Mouse (Mus musculus) kidney, adult 8-10 months (tissue): ENCODE results near the gene Spin1.

Experiments
- DNase-seq, 2 experiments: peaks; one replicate each; pipeline ENCODE4 v3.0.0; 2022

Spin1 gene

GRCm38 (mm10) chr13:51147106-51147505 is 46.4 kb downstream of the Spin1 start:
- DNase-seq, result no peak

GRCm38 (mm10) chr13:51152966-51153669 is 52.4 kb downstream of the Spin1 start:
- peak in 1 of 2 experiments; percentile 61 for DNase-seq

GRCm38 (mm10) chr13:51153670-51154030 is 53.0 kb downstream of the Spin1 start:
- peak; percentile 34 to 37 for DNase-seq

DNA sequence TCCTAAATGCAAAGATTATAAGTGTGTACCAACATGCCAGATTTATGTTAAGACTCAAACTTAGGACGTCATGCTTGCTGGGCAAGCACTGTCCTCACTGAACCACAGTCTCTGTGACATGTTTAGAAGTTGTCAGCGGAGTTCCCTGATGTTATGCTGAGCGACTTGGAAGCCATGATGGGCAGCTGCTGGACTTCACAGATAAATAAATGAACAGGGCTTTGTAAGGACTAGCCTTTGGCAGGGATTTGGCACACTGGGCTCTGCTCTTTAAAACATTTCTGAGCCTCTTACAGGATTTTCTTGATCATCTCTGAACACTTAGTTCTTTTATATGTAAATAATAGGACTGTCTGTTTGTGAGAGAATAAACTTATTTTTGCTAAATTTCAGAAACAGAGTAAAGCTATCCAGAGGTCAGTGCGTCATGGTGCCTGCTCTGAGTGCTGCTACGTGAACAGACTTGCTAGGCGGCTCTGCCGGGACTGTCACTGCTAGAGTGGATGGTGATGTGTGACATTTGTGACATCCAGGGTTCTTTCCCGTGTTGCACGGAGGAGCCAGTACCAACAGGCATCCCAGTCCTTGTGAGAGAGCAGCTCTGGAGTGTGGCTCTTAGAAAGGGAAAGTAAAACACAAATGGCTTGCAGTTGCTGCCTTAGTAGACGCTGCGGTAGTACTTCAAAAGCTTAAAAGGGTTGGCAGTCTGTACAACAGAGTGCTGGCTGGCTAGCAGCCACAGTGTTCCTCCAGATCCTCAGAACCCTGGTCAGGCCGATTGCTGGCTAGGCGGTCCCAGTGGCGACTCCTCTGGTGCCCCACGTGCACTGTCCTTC is 54.7 kb downstream of the Spin1 start:
- no peak for DNase-seq

- DNase-seq, result no peak
These were observed 55.3 kb downstream of the Spin1 start for GRCm38 (mm10) chr13:51156014-51156386.

- DNase-seq, result no peak
These were observed 56.6 kb downstream of the Spin1 start for GRCm38 (mm10) chr13:51157291-51157690.

- DNase-seq, result no peak
These were observed 61.0 kb downstream of the Spin1 start for GRCm38 (mm10) chr13:51161672-51162071.

DNA sequence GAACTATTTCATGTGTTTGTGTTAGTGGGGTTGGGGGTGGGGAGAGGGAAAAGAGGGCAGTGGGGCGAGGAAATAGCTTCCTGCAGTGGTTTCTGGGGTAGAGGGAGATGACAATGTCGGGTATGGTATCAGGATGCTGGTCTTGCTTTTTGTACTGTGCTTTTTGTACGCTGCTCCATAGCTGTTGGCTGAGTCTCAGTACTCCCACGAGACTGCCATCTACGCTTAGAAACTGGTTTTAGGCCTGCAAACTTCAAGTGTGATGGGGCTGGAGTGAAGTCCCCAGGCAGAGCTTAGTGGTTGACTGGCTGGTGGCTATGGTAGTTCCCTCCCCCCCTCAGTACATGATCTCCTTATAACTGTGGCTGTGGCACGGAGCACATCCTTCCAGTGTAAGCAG is 61.6 kb downstream of the Spin1 start:
- no peak for DNase-seq

- no peak for DNase-seq
These were observed 66.0 kb downstream of the Spin1 start for GRCm38 (mm10) chr13:51166711-51167110.

- no peak for DNase-seq
These were observed 69.5 kb downstream of the Spin1 start for GRCm38 (mm10) chr13:51170215-51170614.

- peak; percentile 31 to 60 for DNase-seq
These were observed 70.3 kb downstream of the Spin1 start, which contains the start of gene Nxnl2 for GRCm38 (mm10) chr13:51170691-51171680. TSS of gene Nxnl2 (plus strand) at chr13:51171022.

GRCm38 (mm10) chr13:51172601-51173000 is 71.9 kb downstream of the Spin1 start:
- DNase-seq, result no peak

DNA sequence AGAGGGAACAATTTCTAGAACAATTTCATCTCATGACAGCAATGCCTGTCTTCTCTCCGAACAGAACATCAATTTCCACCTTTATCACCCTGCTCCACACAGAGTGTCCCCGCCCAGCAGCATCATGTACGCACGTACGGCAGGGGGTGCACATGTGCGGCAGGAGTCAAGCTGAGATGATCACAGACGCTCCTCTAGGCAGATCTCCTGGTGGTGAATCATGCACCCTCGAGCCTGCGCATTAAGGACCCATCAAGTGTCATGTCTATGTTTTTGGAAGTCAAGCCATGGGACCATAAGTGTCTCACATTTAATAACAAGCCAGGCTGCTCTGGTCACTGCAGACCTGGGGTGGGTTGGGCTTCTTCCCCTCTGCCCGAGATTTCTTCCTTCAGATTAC is 78.3 kb downstream of the Spin1 start:
- no peak for DNase-seq

GRCm38 (mm10) chr13:51179362-51179761 is 78.7 kb downstream of the Spin1 start:
- DNase-seq, result no peak

DNA sequence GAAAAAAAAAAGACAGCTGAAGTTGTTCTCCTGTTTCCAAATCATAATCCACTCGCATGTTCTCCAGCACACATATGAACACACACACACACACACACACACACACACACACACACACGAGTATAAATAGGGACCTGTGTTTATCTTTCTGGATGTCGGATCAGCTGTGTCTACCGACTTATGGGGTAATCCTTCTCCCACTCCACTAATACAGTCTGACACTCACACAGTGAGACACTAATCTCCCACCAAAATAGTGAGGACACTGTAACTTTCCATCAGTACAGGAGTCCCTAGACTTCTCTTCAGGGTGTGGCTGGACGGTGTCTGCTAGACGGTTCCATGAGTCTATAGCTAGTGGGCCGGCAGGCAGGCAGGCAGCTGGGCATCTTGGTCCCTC is 81.6 kb downstream of the Spin1 start:
- no peak for DNase-seq

DNA sequence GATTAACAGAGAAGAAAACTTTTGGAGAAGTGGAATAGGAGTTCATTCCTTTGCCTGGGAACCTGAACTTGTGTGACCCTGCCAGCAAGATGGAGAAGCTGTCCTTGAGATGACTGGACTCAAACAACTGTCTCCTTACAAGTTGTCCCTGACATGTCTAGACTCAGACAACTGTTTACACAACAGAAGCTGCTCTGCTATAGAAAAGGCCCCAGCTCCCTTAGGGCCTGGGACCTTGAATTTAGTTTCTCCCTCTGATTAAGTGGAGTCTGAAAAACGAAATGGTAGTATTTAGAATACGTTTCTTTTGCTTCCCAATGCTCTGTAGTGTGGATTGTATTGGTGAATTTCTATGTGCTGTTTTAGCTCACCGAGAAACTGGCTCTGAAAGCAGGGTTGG is 84.2 kb downstream of the Spin1 start:
- no peak for DNase-seq

DNA sequence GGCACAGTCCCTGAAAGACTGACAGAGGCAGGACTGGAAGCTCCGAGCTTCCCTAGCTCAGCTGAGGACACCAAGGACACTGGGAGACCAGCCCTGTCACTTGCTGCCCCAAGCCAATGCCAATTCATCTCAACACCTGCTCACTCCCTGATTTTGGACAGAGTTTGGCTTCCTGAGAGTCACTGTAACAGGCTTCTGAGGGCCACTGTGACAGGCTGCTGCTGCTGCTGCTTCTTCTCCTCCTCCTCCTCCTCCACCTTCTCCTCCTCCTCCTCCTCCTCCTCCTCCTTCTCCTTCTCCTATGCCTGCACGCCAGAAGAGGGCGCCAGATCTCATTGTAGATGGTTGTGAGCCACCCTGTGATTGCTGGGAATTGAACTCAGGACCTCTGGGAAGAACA is 89.7 kb downstream of the Spin1 start:
- no peak for DNase-seq

- peak; percentile 13 to 45 for DNase-seq
These were observed 90.9 kb downstream of the Spin1 start for GRCm38 (mm10) chr13:51191416-51192140.

GRCm38 (mm10) chr13:51193893-51194292 is 93.2 kb downstream of the Spin1 start:
- DNase-seq, result no peak

DNA sequence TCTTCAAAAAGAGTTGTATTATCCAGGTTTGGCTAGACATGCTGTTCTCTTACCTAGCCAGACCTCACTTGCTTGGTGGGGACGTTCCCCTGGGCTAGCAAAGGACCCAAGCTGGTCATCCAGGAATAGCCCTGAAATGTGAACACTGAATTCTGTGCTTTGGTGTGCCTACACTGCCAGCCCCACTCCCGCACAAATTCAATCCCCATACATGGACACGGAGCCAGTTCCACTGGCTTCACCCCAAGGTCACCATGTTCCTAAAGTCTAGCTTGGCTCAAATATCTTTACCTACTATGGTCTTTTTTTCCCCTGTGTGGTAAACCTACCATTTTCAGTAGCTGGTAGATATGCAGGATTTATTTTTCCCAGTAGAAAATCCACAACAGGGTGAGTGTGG is 97.0 kb downstream of the Spin1 start:
- DNase-seq, result no peak

GRCm38 (mm10) chr13:51198186-51198585 is 97.5 kb downstream of the Spin1 start:
- DNase-seq, result peak; percentile 44 to 58
